Mouse (Mus musculus) embryonic facial prominence, embryonic 10.5 days (tissue): ENCODE measurements at regions not wholly inside any gene's neighbourhood (a gene's known extent, or its start where the extent isn't known, plus 50 kb on each side); places are given as distances from the start of the nearest gene placed in this dataset.
"Not testable (repeated sequence)": the region's sequence is repeated elsewhere in the genome, so short reads cannot be mapped to it uniquely, and the experiment has no call there.

Experiments used
- DNase-seq: peaks from one replicate; pipeline ENCODE4 v3.0.0-alpha.2; 2017; ENCODE audit warnings: low spot score
- H3K27ac ChIP-seq: fragments of 300-500 bp; sonication (generic); replicated peaks from 2 replicates; pipeline ENCODE4 v1.5.1; 2016; ENCODE audit warnings: mild to moderate bottlenecking
- H3K27me3 ChIP-seq: fragments of 300-500 bp; sonication (generic); replicated peaks from 2 replicates; pipeline ENCODE4 v1.6.1; 2016; ENCODE audit warnings: low read depth, mild to moderate bottlenecking; ENCODE audit not compliant: poor library complexity, severe bottlenecking
- H3K36me3 ChIP-seq: fragments of 300-500 bp; sonication (generic); replicated peaks from 2 replicates; pipeline ENCODE4 v1.6.1; 2016; ENCODE audit warnings: mild to moderate bottlenecking, moderate library complexity
- H3K4me1 ChIP-seq: fragments of 300-500 bp; sonication (generic); 2 replicates; pipeline ENCODE4 v1.6.1; 2016
- H3K4me3 ChIP-seq: fragments of 300-500 bp; sonication (generic); 2 replicates; pipeline ENCODE4 v1.5.1; 2016; ENCODE audit warnings: mild to moderate bottlenecking, moderate library complexity
- H3K9me3 ChIP-seq: fragments of 300-500 bp; sonication (generic); 2 replicates; pipeline ENCODE4 v1.6.1; 2016; ENCODE audit warnings: mild to moderate bottlenecking
- WGBS: fragments of 180-500 bp; shearing (Covaris S2); methylation state at CpG from one replicate; pipeline ENCODE4 v1.1.7; 2016; 5-methylcytosine and 5-hydroxymethylcytosine counted together

GRCm38 (mm10) chr12:28999963-29000451, 248.4 kb downstream of the Eipr1 start:
- H3K27ac ChIP-seq = no peak overlapping the region
- H3K36me3 ChIP-seq = no peaks in the 10 kb centered on the region
- peaks cover 27% of the 10 kb centered on the region for H3K4me1 ChIP-seq
- 75% methylated on average over 6 of the region's 6 CpGs for WGBS
- H3K9me3 ChIP-seq = no peaks in the 10 kb centered on the region
- no peak overlapping the region for H3K4me3 ChIP-seq
- H3K27me3 ChIP-seq = no peaks in the 10 kb centered on the region
- DNase-seq = peak; percentile 21

GRCm38 (mm10) chr12:29004504-29004903, 252.9 kb downstream of the Eipr1 start:
- Histone ChIP-seq H3K4me3 (no peak overlapping the region), H3K27me3 (no peaks in the 10 kb centered on the region), H3K36me3 (no peaks in the 10 kb centered on the region), H3K27ac (no peak overlapping the region), H3K9me3 (no peaks in the 10 kb centered on the region), H3K4me1 (peaks cover 7% of the 10 kb centered on the region; the same call in 1 of the 2 replicates)
- 92% methylated on average over 13 of the region's 13 CpGs for WGBS
- no peak for DNase-seq

- H3K4me1 ChIP-seq = peaks cover 17% of the 10 kb centered on the region
- no peak overlapping the region for H3K27ac ChIP-seq
- no peak overlapping the region for H3K4me3 ChIP-seq
- 91% methylated on average over 9 of the region's 9 CpGs for WGBS
- H3K27me3 ChIP-seq = no peaks in the 10 kb centered on the region
- DNase-seq = no peak
- no peaks in the 10 kb centered on the region for H3K9me3 ChIP-seq
- H3K36me3 ChIP-seq = no peaks in the 10 kb centered on the region
These were observed 263.0 kb downstream of the Eipr1 start for GRCm38 (mm10) chr12:29014601-29015000.

- Histone ChIP-seq H3K27me3 (no peaks in the 10 kb centered on the region), H3K36me3 (no peaks in the 10 kb centered on the region), H3K4me1 (peaks cover 17% of the 10 kb centered on the region), H3K27ac (no peak overlapping the region), H3K4me3 (no peak overlapping the region), H3K9me3 (no peaks in the 10 kb centered on the region)
- WGBS = 38% methylated on average over 10 of the region's 10 CpGs
- DNase-seq = peak; percentile 28
These were observed 263.7 kb downstream of the Eipr1 start for GRCm38 (mm10) chr12:29015200-29015862.

GRCm38 (mm10) chr12:29021152-29021551, 269.5 kb downstream of the Eipr1 start:
- Histone ChIP-seq H3K4me1 (peaks cover 2% of the 10 kb centered on the region; the same call in 1 of the 2 replicates), H3K27me3 (no peaks in the 10 kb centered on the region), H3K36me3 (no peaks in the 10 kb centered on the region), H3K9me3 (no peaks in the 10 kb centered on the region), H3K4me3 (no peak overlapping the region), H3K27ac (no peak overlapping the region)
- 69% methylated on average over 5 of the region's 5 CpGs for WGBS
- no peak for DNase-seq

GRCm38 (mm10) chr12:29028171-29028570, 276.6 kb downstream of the Eipr1 start:
- no peaks in the 10 kb centered on the region for H3K4me1 ChIP-seq
- no peak overlapping the region for H3K4me3 ChIP-seq
- H3K9me3 ChIP-seq = no peaks in the 10 kb centered on the region
- DNase-seq = no peak
- no peaks in the 10 kb centered on the region for H3K36me3 ChIP-seq
- no peak overlapping the region for H3K27ac ChIP-seq
- H3K27me3 ChIP-seq = no peaks in the 10 kb centered on the region
- WGBS = 72% methylated on average over 3 of the region's 3 CpGs

GRCm38 (mm10) chr12:29029461-29029860, 277.9 kb downstream of the Eipr1 start:
- Histone ChIP-seq H3K36me3 (no peaks in the 10 kb centered on the region), H3K4me3 (no peak overlapping the region), H3K27ac (no peak overlapping the region), H3K27me3 (no peaks in the 10 kb centered on the region), H3K4me1 (no peaks in the 10 kb centered on the region), H3K9me3 (no peaks in the 10 kb centered on the region)
- 71% methylated on average over 7 of the region's 7 CpGs for WGBS
- DNase-seq = no peak

GRCm38 (mm10) chr12:29046009-29046408, 294.4 kb downstream of the Eipr1 start:
- peaks cover 30% of the 10 kb centered on the region for H3K4me1 ChIP-seq
- DNase-seq = no peak
- H3K36me3 ChIP-seq = no peaks in the 10 kb centered on the region
- no peaks in the 10 kb centered on the region; the same call in 1 of the 2 replicates for H3K27me3 ChIP-seq
- no peak overlapping the region for H3K4me3 ChIP-seq
- no peak overlapping the region for H3K27ac ChIP-seq
- WGBS = 90% methylated on average over 8 of the region's 8 CpGs
- no peaks in the 10 kb centered on the region for H3K9me3 ChIP-seq

- H3K36me3 ChIP-seq, H3K27me3 ChIP-seq, DNase-seq, H3K9me3 ChIP-seq, H3K4me3 ChIP-seq: not testable (repeated sequence)
- Histone ChIP-seq H3K4me1 (peaks cover 31% of the 10 kb centered on the region), H3K27ac (peak overlapping the region; percentile 87)
- WGBS = 44% methylated on average over 4 of the region's 4 CpGs
These were observed 297.0 kb downstream of the Eipr1 start for GRCm38 (mm10) chr12:29048596-29048995.

- Histone ChIP-seq H3K9me3 (no peaks in the 10 kb centered on the region), H3K27me3 (no peaks in the 10 kb centered on the region; the same call in 1 of the 2 replicates), H3K36me3 (no peaks in the 10 kb centered on the region), H3K4me1 (peaks cover 31% of the 10 kb centered on the region), H3K4me3 (no peak overlapping the region), H3K27ac (peak overlapping the region; percentile 87)
- peak; percentile 88 for DNase-seq
- 2% methylated on average over 8 of the region's 8 CpGs for WGBS
These were observed 297.5 kb downstream of the Eipr1 start for GRCm38 (mm10) chr12:29049105-29049511.

- Histone ChIP-seq H3K36me3 (no peaks in the 10 kb centered on the region), H3K9me3 (no peaks in the 10 kb centered on the region), H3K27ac (peak overlapping the region; percentile 87), H3K4me1 (peaks cover 31% of the 10 kb centered on the region), H3K4me3 (no peak overlapping the region), H3K27me3 (peaks cover 3% of the 10 kb centered on the region; the same call in 1 of the 2 replicates)
- peak; percentile 15 for DNase-seq
These were observed 298.2 kb downstream of the Eipr1 start for GRCm38 (mm10) chr12:29049801-29050200.

GRCm38 (mm10) chr12:29050516-29051251, 299.1 kb downstream of the Eipr1 start:
- Histone ChIP-seq H3K4me3 (no peak overlapping the region), H3K27me3 (peaks cover 3% of the 10 kb centered on the region; the same call in 1 of the 2 replicates), H3K27ac (peak overlapping the region; percentile 73), H3K9me3 (no peaks in the 10 kb centered on the region), H3K36me3 (no peaks in the 10 kb centered on the region), H3K4me1 (peaks cover 31% of the 10 kb centered on the region)
- WGBS = 64% methylated on average over 8 of the region's 8 CpGs
- no peak for DNase-seq

- 77% methylated on average over 7 of the region's 7 CpGs for WGBS
- no peaks in the 10 kb centered on the region for H3K36me3 ChIP-seq
- 0 out of 2 replicates have a peak, but pooled peaks cover 3% of the 10 kb centered on the region for H3K27me3 ChIP-seq
- H3K27ac ChIP-seq = peak overlapping the region; percentile 51; the same call in 1 of the 2 replicates
- peaks cover 22% of the 10 kb centered on the region for H3K4me1 ChIP-seq
- no peak overlapping the region for H3K4me3 ChIP-seq
- no peak for DNase-seq
- H3K9me3 ChIP-seq = no peaks in the 10 kb centered on the region
These were observed 302.8 kb downstream of the Eipr1 start for GRCm38 (mm10) chr12:29054367-29054766.
